Mouse (Mus musculus) cerebellum, adult 2 months (tissue): ENCODE data around the gene Ssr2. TPM values are rescaled to one million over a fixed set of nuclear protein-coding genes. Genes with fewer than 3 reads are reported as not detected.
A peak's percentile ranks its signal among the peaks of the same experiment; 100 is the strongest.

Source experiments
- DNase-seq, 2 experiments: peaks; one replicate each; pipeline ENCODE4 v3.0.0; 2021
- H3K27ac ChIP-seq: fragments of 200-500 bp; 2 replicates; pipeline ENCODE4 v1.5.1; 2012; ENCODE audit warnings: low read length, control low read depth, inconsistent platforms; ENCODE audit not compliant: insufficient read depth
- H3K27me3 ChIP-seq: fragments of 200-500 bp; 2 replicates; pipeline ENCODE4 v1.6.1; 2012; ENCODE audit warnings: inconsistent platforms, mild to moderate bottlenecking, low read length, moderate library complexity; ENCODE audit not compliant: control insufficient read depth, insufficient read depth
- H3K4me1 ChIP-seq: fragments of 200-500 bp; 2 replicates; pipeline ENCODE4 v1.6.1; 2011; ENCODE audit warnings: low read length; ENCODE audit not compliant: control insufficient read depth, insufficient read depth
- H3K4me3 ChIP-seq: fragments of 200-500 bp; replicated peaks from 2 replicates; pipeline ENCODE3; 2011; ENCODE audit warnings: mild to moderate bottlenecking, low read depth, low read length, control low read depth; ENCODE audit not compliant: insufficient read depth
- CTCF ChIP-seq: fragments of 200-500 bp; IDR thresholded peaks from 2 replicates; pipeline ENCODE4 v1.5.1; 2011; ENCODE audit warnings: low read depth, mild to moderate bottlenecking, control low read depth, low read length, moderate library complexity, borderline replicate concordance; ENCODE audit not compliant: insufficient read depth
- POLR2A ChIP-seq: fragments of 200-500 bp; IDR thresholded peaks from 2 replicates; pipeline ENCODE4 v1.6.1; 2011; ENCODE audit warnings: low read length, control low read depth, borderline replicate concordance; ENCODE audit not compliant: insufficient read depth
- WGBS: fragments of 180-500 bp; shearing (Covaris S2); methylation state at CpG from one replicate; pipeline ENCODE4 v1.1.7; 2018; 5-methylcytosine and 5-hydroxymethylcytosine counted together
- polyA plus RNA-seq: library from polyadenylated mRNA; depleted of rRNA; stranded (reverse); fragments of >200 nt; gene quantifications from 2 replicates; pipeline ENCODE4 v1.2.3, GENCODE M21; 2012

Ssr2 gene
- polyA plus RNA-seq, 1 experiment, result 141 TPM

- peaks cover 35% of the 10 kb centered on the region for H3K4me1 ChIP-seq
- H3K27me3 ChIP-seq, result no peaks in the 10 kb centered on the region
- WGBS, result 35% methylated on average over 5 of the region's 5 CpGs
- DNase-seq, result peak; percentile 40 to 45
- H3K4me3 ChIP-seq, result no peak overlapping the region
- peak; percentile 54; the same call in 1 of the 2 replicates for TF ChIP-seq CTCF
- no peak for TF ChIP-seq POLR2A
- H3K27ac ChIP-seq, result no peak overlapping the region
These were observed 31.2 kb upstream of the Ssr2 start for GRCm38 (mm10) chr3:88544514-88544913.

GRCm38 (mm10) chr3:88544955-88545591 is 30.6 kb upstream of the Ssr2 start:
- Histone ChIP-seq H3K27ac (no peak overlapping the region), H3K27me3 (no peaks in the 10 kb centered on the region), H3K4me3 (no peak overlapping the region), H3K4me1 (peaks cover 39% of the 10 kb centered on the region)
- DNase-seq, result no peak
- WGBS, result 40% methylated on average over 20 of the region's 20 CpGs
- TF ChIP-seq POLR2A (no peak), CTCF (no peak)

GRCm38 (mm10) chr3:88546674-88547418 is 28.8 kb upstream of the Ssr2 start:
- no peak for DNase-seq
- Histone ChIP-seq H3K27ac (no peak overlapping the region), H3K4me1 (peaks cover 37% of the 10 kb centered on the region), H3K4me3 (no peak overlapping the region), H3K27me3 (no peaks in the 10 kb centered on the region)
- 76% methylated on average over 6 of the region's 6 CpGs for WGBS
- TF ChIP-seq CTCF, result no peak
- no peak for TF ChIP-seq POLR2A

DNA sequence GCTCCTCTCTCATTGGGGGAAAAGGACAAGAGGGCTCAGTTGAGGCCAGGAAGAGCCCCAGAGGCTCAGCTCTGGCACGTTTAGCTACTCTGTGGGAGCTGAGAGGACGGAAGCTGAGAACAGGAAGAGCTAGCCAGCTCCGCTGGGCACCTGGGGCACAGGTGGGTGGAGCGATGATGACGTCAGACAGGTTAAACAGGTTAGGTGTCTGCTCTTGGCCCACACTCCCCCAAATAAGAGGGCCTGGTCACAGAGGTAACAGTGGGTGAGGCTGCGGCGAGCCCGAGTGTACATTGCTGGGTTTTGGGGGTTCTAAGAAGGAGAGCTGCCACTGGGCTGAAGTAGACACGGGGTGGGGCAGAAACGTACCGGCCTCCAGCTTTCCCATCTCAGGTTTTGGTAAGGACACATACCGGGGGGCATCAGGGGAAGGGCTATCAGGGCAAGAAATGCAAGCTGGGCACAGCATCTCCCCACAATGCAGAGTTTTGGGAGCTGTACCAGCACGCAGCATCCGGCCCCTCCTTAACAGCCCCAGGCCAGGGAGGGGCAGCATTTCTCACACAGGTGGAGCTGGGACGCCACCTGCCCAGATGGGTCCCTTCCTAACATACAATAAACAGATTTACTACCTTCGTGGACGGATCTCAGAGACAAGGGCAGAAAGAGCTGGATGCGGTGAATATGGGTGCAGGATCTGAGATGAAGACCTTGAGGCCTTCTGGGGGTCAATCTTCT is 27.3 kb upstream of the Ssr2 start, which contains the start of gene Rab25:
Rab25 (minus strand) TSS at position 121 of the 738 bp plus-strand sequence.
- 65% methylated on average over 18 of the region's 18 CpGs for WGBS
- no peak within 1 kb of the TSS for H3K27ac ChIP-seq
- TF ChIP-seq CTCF, result no peak

GRCm38 (mm10) chr3:88551586-88551985 is 24.1 kb upstream of the Ssr2 start:
- TF ChIP-seq POLR2A (no peak), CTCF (no peak)
- Histone ChIP-seq H3K27me3 (no peaks in the 10 kb centered on the region), H3K4me3 (peak overlapping the region; percentile 6), H3K4me1 (peaks cover 18% of the 10 kb centered on the region), H3K27ac (no peak overlapping the region)
- WGBS, result 68% methylated on average over 4 of the region's 4 CpGs
- peak in 1 of 2 experiments; percentile 20 for DNase-seq

More for the DNA sequence above, 27.3 kb upstream of the Ssr2 start, which contains the start of gene Rab25:
- Histone ChIP-seq H3K27me3 (no peaks in the 10 kb centered on the region), H3K4me3 (no peak within 1 kb of the TSS), H3K4me1 (peaks cover 23% of the 10 kb centered on the region)
- no peak for DNase-seq

DNA sequence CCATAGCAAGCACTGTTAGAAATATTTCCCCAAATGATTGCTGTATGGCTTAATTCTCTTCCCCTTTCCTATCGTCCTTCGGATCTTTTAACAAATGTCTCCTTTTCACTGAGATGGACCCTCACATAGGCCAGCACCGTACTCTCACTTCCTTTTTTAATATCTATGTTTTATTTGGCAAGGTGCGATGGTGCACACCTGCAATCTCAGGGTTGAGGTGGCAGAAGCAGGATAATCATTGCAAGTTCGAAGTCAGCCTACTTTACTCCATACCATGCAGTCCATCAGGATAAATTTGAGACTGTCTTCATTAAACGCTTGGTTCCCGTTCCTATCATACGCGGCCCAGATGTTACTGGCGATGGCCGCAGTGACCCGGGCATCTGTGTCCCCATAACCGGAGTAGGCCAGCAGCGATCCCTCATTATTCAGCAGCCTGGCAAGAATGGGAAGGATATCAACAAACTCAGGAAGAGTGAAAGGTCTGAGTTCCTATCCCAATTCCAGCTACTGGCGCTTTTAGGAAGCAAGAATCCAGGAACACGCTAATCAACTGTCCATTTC is 23.5 kb upstream of the Ssr2 start:
- DNase-seq, result no peak
- no peaks in the 10 kb centered on the region for H3K27me3 ChIP-seq
- peak overlapping the region; percentile 6; the same call in 1 of the 2 replicates for H3K27ac ChIP-seq
- TF ChIP-seq CTCF, result no peak
- TF ChIP-seq POLR2A, result no peak
- peak overlapping the region; percentile 59 for H3K4me3 ChIP-seq
- WGBS, result 18% methylated on average over 16 of the region's 16 CpGs
- peaks cover 18% of the 10 kb centered on the region for H3K4me1 ChIP-seq

DNA sequence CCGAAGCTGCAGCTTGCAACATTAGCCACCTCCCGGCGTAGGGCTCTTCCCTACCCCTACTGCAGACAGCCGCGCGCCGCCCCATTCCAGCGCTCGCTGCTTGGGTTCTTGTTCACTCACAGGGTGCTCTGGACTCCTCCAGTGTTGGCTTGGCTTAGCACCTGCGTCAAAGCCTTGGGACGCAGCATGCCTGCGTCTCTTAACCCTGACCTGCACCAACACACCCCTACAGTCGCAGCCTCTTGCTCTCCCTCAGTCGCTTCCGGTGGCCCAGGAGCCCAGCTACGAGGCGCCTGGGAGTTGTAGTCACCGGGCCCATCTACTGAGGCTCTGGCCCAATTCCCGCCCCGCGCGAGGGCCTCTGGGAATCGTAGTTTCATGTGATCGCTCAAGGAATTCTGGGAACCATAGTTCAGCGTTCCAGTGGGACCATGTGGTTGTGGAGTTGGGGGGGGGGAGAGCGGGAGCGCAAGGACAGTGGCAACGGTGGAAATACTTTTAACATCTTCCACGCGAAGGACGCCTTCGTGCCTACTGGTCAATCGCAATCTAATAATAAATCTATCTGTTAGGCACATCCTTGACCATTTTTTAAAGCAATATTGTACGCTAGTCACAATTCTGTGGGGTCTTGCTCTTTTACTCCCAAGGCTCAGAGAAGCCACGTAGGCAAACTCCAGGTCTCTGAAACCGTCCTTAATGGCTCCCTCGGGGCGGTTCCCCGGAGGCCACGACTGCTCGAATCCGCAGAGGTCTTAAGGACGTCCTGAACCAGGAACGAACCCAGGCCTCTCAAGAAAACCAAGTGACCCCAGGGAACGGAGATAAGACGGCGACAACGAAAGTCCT is 22.8 kb upstream of the Ssr2 start, which contains the start of gene Lamtor2:
Lamtor2 (minus strand) TSS at position 399 of the 849 bp plus-strand sequence.
- Histone ChIP-seq H3K27me3 (no peaks in the 10 kb centered on the region), H3K27ac (peak within 1 kb of the TSS; percentile 84), H3K4me3 (peak within 1 kb of the TSS; percentile 93), H3K4me1 (peaks cover 18% of the 10 kb centered on the region)
- peak; percentile 98 to 99 for DNase-seq
- TF ChIP-seq POLR2A (peak; percentile 96), CTCF (no peak)
- under 1% methylated on average over 48 of the region's 48 CpGs for WGBS
